Mouse (Mus musculus): ENCODE measurements around the gene Sat2.
A peak's percentile ranks its signal among the peaks of the same experiment; 100 is the strongest.

Gene Sat2

DNA sequence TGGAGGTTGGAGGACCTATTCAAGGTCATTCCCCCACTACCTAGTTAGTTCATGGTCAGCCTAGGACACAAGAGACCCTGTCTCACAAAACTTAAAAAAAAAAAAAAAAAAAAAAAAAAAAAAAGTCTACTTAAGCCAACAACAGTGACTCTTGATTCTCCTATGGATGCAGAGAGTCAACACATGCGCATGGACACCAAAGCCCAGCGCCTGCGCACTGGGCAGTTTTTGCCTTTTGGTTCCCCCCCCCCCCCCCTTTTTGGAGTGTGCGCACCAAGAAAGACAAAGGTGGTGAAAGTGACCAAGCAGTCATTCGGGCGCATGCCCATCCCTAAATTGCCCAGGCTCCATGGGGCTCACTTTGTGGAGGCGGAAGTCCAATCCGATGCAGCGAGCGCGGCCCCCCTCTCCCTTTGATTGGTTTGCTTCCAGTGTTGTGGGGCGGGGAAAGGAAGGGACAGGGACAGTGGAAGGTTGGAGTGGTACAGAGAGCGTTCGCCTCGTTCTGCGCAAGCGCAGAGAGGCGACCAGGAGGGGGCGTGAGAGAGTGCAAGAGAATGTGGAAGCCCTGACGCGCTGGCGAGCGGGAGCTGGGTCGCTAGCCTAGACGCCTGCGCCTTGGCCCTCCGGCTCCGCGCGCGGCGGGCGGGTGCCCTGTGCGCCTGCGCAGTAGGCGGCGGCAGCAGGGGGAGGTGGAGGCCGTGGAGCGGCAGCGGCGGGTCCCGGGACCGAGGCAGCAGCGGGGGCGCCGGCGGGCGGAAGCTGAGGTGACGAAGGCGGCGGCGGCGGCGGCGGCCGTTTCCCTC is 10.7 kb downstream of the Sat2 start, which contains the start of gene Fxr2:
Gene Fxr2 (plus strand): TSS at position 707 of the 806 bp plus-strand sequence.
- peak; percentile 97 for DNase-seq (ENCODE audit: low read depth, low spot score)

DNA sequence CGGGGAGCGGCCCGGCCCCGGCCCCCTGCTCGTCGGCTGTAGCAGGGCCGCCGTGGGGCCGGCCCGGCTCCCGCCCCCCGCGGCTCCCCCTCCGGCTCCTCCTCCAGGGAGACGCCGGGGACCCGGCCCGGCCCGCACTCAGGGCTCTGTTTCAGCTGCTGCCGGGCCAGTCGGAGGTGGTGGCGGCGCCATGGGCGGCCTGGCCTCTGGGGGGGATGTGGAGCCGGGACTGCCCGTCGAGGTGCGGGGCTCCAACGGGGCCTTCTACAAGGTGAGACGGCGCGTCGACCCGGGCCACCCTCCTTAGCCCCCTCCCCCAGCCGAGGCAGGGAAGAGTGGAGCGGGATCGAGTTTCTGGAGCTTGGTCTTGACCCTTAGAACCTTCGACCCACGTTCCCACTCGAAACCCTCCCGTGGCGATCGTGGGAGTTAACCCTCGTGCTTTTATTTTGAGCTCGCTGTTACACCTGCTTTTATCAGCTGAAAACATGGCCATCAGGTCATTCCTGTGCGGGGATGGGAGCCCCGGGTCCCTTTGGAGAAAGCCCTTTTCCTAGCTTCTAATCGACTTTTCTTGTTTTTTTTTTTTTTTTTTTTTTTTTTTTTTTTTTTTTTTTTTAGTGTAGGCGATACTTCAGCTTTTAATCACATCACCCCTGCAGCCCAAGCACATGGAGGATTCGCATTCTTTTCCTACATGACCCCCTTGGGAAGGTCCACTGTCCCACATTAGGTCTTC is 11.5 kb downstream of the Sat2 start:
- peak; percentile 57 for DNase-seq (ENCODE audit: low read depth, low spot score)

DNA sequence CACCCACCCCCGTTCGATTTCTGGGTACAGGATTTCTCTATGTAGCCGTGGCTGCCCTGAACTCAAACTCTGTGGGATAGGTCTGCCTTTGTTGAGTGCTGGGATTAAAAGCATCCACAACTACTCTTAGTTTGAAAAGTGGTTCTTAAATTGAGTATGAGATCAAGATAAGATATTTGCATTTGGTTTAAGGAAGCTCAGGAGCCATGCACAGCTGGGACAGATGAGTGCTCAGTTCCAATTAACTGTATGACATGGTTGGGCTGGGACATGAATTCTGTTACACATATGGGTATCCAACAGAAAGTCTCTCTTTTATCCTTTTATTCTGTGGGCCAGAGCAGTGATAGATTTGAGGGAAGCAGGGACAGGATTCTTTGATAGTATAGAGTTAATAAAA is 13.6 kb downstream of the Sat2 start:
- DNase-seq (ENCODE audit: low read depth, low spot score) = no peak

DNA sequence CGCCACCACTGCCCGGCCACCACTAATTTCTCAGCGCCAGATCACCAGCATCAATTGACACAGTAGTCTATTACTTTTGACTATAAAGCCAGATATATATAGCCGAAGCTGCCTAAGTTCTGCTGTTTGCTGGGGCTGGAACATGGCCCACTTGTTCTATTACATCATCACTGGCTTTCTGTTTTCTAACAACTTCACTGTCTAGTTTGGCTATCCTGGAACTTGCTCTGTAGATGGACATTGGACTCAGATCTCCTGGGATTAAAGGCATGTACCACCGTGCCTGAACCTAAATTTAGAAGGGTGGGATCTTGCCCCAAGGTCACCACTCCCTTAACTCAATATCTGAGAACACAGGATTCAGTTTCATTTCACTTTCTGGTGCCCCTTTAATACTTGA is 24.0 kb downstream of the Sat2 start:
- DNase-seq (ENCODE audit: low read depth, low spot score) = no peak

DNA sequence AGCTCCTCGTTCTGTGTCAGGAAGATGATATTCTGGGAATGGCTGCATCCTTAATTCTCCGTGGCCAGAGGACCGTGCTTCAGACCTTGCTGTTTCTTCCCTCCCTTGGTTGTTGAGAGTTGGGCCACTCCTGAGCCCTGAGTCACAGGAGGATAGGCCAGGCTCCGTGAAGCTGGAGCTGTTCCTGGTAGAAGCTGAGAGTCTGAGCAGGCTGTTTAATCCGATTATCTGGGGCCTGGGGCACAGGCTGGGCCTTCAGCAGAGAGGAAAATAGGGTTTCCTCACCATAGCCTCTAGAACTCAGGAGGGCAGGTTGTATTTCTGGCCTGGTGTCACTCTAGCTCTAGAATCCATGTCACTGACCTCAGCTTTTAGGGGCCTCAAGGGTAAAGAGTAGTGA is 31.6 kb downstream of the Sat2 start:
- no peak for DNase-seq (ENCODE audit: low read depth, low spot score)

DNA sequence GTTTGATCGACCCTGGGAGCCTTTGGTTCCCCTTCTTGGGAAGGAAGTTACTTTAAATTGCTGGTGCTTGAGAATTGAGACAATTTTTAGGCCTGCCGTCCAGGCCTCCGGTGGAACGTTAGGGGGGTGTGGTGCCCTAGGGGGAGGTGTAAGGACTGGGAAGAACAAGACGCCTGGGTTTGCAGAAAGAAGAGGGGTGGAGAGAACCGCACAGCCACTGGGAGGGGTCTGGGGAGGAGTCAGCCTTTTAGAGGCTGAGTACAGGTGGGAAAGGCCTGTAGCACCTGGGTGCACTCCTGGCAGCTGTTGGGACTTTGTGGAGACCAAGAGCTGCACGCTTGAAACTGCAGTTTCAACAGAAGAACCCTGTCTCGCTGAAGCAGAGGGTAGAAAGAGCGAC is 32.9 kb downstream of the Sat2 start:
- DNase-seq (ENCODE audit: low read depth, low spot score) = no peak

DNA sequence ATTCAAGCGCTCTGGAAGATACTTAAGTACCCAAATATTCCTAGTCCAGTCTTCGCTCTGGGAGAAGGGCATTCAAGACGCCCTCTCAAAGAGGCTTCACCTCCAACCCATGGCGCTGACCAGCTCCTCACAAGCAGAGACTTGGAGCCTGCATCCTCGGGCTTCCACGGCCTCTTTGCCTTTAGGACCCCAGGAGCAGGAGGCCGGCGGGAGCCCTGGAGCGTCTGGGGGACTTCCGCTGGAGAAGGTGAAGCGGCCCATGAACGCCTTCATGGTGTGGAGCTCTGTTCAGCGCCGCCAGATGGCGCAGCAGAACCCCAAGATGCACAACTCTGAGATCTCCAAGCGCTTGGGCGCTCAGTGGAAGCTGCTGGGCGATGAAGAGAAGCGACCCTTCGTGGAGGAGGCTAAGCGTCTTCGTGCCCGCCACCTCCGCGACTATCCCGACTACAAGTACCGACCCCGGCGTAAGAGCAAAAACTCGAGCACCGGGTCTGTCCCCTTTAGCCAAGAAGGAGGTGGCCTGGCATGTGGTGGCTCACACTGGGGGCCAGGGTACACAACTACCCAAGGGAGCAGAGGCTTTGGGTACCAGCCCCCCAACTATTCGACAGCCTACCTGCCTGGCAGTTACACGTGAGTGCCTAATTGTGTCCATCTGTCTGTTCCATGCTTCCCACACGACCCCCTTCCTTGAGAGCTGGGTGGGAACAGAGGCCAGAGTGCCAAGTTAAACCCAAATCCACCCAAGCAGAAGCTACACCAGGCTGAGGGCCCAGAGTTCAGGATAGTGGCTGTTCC is 33.6 kb downstream of the Sat2 start, which contains the start of gene Sox15:
Gene Sox15 (plus strand): TSS at position 51 of the 801 bp plus-strand sequence.
- peak; percentile 34 for DNase-seq (ENCODE audit: low read depth, low spot score)

DNA sequence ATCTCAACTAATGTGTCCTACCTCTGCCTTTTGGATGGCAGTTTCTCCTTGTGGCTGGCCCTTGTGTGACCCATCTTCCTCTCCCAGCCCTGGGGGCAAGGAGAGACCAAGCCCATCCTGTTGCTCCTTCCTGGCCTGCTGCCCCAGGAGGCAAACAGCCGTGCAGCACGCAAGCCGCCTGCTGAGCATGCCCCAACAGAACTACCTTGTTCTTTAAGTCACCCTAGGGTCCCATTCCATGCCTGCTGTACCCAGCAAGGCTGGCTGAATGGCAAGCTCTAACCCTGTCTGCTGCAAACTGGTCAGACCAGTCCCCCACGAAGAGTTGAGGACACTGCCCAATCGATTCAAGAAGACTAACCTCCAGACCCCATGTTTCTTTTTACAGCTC is 34.2 kb downstream of the Sat2 start:
- DNase-seq (ENCODE audit: low read depth, low spot score) = no peak

DNA sequence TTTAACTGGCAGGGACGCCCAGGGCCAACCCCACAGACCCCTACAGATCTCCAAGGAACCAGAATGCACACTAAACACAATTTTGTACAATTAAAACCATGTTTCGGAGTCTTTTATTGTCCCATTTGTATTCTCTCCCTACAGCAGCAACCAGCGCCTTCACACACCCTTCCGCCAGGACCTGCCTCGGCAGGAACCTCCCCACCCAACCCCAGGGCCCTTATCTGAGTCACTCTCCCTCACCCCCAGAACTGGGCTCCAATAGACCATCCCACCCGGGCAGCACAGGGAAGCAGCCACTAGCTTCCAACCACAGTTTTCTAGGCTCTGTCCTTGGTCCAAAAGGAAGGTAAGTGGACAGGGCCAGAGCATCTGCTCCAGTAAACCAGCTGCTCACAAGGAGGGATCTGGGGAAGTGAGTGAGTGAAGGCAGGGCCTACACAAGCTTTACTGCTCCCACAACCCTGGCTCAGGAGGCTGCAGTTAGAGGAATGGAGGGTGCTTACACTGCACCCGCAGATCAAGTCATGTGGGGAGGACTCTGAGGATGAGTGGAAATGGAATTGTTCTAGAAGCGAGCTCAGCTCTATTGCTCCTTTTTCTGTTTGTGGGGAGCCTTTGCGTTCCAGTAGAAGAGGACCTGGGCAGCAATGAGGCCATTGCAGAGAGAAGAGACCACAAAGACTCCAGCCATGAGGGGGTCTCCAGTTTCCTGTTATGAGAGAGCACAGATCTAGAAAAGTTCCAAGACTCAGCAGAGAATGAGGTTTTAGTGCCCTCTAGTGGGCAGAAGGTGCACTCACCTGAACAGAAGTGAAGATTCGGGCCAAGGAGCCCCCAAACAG is 35.0 kb downstream of the Sat2 start:
- DNase-seq (ENCODE audit: low read depth, low spot score) = peak; percentile 64

DNA sequence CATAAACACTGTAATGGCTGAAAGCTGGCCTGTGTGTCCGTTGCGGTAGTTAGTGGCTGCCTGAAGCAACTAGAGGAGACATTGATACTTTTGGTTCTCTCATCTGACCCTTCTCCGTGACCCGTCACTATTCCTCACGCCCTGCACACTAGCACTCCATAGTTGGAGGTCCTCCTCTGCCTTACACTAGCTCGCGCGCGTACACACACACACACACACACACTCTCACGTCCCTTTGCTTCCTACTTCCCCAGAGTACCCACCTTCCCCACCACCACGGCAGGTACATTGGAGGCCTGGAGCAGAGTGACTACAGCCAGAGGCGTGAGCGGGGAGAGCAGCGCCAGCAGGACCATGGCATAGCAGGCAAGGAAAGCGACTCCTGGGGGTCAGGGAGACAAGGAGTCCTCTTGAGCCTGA is 35.6 kb downstream of the Sat2 start:
- no peak for DNase-seq (ENCODE audit: low read depth, low spot score)

DNA sequence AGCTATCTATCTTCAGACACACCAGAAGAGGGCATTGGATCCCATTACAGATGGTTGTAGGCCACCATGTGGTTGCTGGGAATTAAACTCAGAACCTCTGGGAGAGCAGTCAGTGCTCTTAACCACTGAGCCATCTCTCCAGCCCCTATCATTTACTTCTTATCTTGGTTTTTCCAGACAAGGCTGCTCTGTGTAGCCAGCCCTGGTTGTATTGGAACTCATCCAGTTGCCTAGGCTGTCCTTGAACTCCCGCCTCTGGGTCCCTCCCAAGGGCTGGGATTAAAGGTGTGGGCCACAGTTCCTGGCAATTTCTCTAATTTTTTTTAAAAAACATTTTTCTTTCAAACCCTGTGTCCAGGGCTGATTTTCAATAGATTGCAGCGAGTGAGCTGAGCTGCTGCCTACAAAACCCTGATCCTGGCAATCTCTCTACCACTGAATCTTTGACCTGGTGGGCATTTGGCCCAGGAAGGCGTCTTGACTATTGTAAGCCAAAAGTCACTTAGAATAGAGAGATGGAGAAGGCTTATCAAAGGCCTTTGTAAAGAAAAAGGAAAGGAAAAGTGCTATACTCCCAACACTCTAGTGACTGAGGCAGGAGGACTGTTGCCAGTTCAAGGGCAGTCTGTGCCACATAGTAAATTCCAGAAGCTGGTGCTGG is 39.5 kb downstream of the Sat2 start:
- no peak for DNase-seq (ENCODE audit: low read depth, low spot score)

DNA sequence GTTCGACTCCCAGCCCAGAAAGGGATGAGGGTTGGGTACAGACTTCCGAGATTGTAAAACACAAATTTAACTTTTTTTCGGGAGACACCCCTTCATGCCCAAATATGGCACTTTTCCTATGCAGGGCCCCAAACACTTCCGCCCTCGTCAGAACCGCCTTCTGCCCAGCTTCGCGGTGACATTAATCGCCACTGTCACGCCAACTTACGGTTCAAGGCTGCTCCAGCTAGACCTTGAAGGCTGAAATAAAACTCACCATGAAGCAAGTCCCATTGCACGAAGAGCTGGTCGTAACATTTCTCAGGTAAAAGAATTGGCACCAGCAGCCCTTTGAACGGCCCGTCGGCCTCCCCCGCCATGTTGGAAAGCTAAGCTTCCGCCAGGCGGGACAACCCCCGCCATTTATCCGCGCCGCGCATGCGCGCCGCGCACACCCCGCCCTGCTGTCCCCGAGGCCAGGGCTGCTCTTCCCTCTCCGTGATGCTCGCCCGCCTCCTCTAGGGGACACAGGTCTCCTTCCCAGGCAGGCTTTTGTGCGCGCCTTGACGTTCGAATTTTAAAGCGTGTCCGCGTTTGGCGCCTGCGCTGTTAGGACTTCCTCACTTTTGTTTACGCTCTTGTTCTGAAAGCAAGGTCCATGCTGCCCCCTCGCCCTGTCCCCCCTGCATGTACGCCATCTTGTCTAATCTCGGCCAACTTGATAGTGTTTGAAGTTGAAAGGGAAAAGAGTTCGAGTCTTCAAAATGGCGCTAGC is 40.6 kb downstream of the Sat2 start, which contains the start of gene Mpdu1:
Gene Mpdu1 (minus strand): TSS at position 430 of the 754 bp plus-strand sequence.
- DNase-seq (ENCODE audit: low read depth, low spot score) = peak; percentile 99

DNA sequence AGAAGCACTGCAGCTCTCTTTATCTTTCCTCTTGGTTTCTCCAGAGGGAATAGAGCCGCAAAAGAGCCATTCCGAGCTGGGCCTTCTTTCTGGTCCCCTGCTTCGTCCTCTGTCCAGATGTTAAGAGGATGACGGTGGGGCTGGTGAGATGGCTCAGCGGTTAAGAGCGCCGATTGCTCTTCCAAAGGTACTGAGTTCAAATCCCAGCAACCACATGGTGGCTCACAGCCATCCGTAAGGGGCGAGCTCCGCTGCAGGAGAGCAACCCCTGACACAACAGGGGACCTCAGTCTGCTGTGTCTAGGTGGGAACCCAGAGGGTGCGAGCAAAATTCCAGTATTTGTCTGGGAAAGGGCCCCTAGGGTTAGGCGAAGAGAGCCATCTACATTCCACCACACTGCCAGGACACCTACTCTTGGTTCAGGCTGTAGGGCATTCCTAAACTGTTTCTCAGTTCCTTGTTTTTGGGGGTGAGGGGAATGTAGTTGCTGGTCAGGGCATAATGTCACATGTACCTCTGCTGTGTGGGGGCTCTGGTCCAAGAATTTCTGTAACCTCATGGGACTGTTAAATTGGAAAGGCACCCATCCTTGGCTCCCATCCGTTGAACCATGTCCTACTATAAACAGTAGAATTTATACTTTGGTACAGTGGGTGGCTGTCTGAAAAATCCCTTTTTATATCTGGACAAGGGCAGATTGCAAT is 41.3 kb downstream of the Sat2 start:
- no peak for DNase-seq (ENCODE audit: low read depth, low spot score)

DNA sequence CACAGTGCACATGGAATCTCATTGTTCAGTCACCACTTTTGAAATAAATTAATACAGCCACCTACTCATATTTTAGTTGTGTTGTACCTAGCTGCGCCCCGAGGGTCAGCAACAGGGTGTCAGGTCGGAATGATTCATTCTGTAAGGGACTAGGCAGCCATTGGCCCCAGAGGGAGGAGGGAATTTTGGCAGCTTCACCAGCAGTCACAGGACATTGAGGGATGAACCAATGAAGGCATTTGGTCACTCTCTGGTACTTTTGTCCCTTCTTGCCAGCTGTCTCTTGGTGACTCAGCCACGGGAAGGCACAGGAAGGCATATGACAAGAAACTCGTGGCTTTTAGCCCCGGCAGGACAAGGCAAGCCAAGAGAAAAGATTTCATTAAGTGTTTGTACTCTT is 42.0 kb downstream of the Sat2 start:
- DNase-seq (ENCODE audit: low read depth, low spot score) = no peak

DNA sequence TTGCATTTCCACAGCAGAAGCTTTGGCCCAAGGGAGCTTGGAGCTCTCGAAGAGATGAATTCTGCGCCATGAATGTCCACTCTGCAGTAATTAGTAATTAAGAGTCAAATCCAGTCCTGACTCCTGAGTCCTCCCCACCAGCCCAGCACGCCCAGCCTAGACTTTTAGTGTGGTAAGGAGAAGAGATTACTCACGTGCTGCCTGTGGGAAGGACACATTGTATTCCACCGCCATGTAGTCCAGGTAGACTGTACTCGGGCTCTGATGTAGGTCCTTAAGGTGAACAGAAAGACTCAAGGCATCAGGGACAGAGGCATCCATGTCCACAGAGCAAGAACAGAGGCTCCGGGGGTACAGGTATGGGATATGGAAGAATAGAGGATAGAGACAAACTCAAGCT is 43.0 kb downstream of the Sat2 start:
- DNase-seq (ENCODE audit: low read depth, low spot score) = no peak

DNA sequence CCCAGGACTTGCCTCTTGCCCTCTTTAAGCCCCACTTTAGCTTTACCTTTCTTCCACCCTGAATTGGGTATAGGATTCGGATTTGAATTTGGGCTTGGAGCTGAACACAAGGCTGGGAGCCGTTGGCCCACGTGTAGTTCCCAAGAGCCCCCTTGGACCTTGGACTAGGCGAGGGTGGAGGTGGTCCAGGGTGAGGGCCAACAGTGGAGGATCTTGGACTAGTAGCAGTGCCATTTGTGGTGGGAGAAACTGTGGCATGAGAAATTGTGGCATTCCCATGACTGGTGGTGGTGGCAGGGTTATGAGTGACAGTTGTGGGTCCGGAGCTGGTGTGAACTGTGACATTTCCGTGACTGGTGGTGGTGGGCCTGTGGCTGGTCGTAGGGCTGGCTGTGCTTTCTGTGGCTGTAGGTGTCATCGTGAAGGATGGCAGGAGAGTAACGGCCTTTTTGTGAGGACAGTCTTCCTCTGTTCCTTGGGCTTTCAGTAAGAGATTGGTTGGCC is 43.7 kb downstream of the Sat2 start:
- no peak for DNase-seq (ENCODE audit: low read depth, low spot score)

DNA sequence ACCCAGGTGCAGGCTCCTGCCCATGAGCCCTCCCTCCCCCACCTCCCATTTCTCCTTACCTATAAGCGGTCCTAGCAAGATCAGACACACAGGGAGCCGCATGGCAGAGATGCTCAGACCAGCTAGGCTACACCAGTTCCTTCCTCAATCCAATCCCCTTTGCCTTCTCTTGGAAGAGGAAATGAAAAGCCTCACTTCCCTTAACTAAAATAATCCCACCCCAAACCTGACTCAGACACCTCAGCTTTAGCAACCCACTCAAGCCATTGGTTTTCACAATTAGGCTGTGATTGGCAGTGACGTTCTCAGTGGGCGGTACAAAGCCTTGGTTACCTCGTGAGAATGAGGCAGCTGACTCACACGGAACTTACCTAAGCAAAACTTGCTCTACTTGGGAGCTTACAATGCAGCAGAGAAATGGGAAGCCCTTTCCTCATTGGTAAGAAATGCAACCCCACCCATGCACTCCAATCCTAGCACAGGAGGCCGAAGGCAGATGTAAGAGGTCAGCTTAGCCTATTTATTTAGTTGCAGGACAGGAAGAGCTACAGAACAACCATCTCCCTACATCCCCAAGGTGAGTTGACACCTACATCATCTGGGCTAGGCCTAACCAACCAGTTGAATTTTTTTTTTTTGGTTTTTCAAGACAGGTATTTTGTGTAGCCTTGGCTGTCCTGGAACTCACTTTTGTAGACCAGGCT is 44.3 kb downstream of the Sat2 start, which contains the start of gene Cd68:
Gene Cd68 (minus strand): TSS at position 193 of the 704 bp plus-strand sequence.
- DNase-seq (ENCODE audit: low read depth, low spot score) = peak; percentile 92

DNA sequence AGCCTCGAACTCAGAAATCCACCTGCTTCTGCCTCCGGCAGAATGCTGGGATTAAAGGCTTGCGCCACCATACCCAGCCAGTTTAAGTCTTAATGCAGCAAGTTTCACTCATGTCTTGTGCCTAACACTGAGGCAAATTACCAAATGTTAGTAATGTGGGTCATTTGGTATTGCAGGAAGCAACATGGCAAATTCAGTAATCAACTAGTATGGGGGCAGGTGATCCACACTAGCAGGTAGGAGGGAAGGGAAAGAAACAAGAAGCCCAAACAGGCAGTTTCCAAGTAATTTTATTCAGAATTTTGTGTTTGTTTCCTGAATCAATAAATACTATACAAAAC is 44.8 kb downstream of the Sat2 start:
- no peak for DNase-seq (ENCODE audit: low read depth, low spot score)
